Comparison of ENCODE assay signal across 18 mouse cellular contexts in genomic region chr10:114759240-114759639, GRCm38 (mm10). TPM values are rescaled to one million over a fixed set of nuclear protein-coding genes. Genes with fewer than 3 reads are reported as not detected.
"Had no signal": no experiment of that assay in that cellular context is flagged by ENCODE, and none has a peak within 500 bp of the region (broad histone marks: within the 10 kb centered on the region; RNA-seq: fewer than 3 reads in every experiment).

No protein-coding gene starts in this region.

- DNase-seq: kidney, adult 18-20 months; kidney, adult 9 months; kidney, postnatal 14 days; kidney, postnatal 4 days; layer of hippocampus, adult 9-11 months; liver, embryonic 13.5 days; lung, postnatal 10 days; lung, postnatal 4 days; thymus, adult 18-20 months; thymus, postnatal 36 days had no signal

- H3K4me1 ChIP-seq: liver, embryonic 13.5 days; midbrain, embryonic 12.5 days; midbrain, embryonic 15.5 days had no signal

- H3K9me3 ChIP-seq: liver, embryonic 13.5 days; midbrain, embryonic 12.5 days; midbrain, embryonic 15.5 days had no signal

- H3K36me3 ChIP-seq: liver, embryonic 13.5 days; midbrain, embryonic 12.5 days; midbrain, embryonic 15.5 days had no signal

- H3K9ac ChIP-seq: liver, embryonic 13.5 days; midbrain, embryonic 12.5 days; midbrain, embryonic 15.5 days had no signal

- ATAC-seq: midbrain, embryonic 15.5 days had no signal

- H3K27ac ChIP-seq: layer of hippocampus, adult 2 months; liver, embryonic 13.5 days; midbrain, embryonic 12.5 days; midbrain, embryonic 15.5 days had no signal

- H3K4me2 ChIP-seq: liver, embryonic 13.5 days; midbrain, embryonic 12.5 days; midbrain, embryonic 15.5 days had no signal

- H3K4me3 ChIP-seq: liver, embryonic 13.5 days; midbrain, embryonic 12.5 days; midbrain, embryonic 15.5 days had no signal

- H3K27me3 ChIP-seq: liver, embryonic 13.5 days; midbrain, embryonic 12.5 days; midbrain, embryonic 15.5 days had no signal

RNA-seq across cellular contexts. Expression of gene Trhde, which starts 42.9 kb away (rescaled TPM):
- total RNA-seq: megakaryocyte progenitor cell, adult 5-6 weeks; megakaryocyte-erythroid progenitor cell, adult 5-6 weeks; monocyte, adult 5-6 weeks had no signal
- polyA plus RNA-seq: liver, embryonic 13.5 days; liver, embryonic 16.5 days; spleen, adult 2 months had no signal
